Mouse (Mus musculus) thymus, adult 18-20 months (tissue): ENCODE results near the gene Zfx.

Experiments used
- DNase-seq, 2 experiments: peaks; one replicate each; pipeline ENCODE4 v3.0.0; 2022; ENCODE audit warnings: mixed read lengths in 2 of 2

Zfx gene

DNA sequence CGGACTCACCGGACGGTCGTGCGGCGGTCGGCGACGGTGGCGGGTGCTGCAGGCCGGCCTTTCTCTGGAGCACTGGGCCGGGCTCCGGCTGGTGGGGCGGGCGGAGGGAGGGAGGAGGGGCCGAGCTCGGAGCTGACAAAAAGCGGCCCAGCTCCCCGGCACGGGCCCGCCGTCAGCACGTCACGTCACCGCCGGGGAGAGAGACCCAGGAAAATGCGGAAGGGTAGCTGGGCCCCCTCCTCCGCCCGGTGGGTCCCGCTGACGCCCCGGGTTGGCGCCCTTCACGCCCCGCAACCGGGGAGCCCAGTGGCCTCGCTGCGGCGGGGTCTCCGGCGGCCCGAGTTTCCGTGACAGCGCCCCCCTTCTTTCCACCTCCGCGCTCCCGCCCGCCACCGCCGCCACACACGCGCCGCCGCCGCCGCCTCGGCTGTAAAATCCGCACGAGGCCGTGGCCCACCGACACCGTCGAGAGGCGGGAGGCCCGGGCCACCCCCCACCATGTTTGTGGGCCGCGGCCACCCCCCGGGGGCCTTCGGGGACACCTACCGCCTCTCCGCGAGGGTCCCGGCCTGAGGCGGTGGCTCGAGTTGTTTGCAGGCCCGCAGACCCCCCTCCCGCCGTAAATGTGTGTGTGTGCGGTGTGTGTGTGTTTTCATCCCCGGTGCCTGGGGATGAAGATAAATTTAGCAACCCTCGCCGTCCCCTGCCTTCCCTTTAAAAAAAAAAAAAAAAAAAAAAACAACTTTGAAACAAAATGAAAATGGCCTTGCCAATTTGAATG is at the start of gene Zfx:
Gene Zfx, minus strand, starts transcription at position 644 of the 781 bp plus-strand sequence.
- peak; percentile 42 to 53 for DNase-seq

DNA sequence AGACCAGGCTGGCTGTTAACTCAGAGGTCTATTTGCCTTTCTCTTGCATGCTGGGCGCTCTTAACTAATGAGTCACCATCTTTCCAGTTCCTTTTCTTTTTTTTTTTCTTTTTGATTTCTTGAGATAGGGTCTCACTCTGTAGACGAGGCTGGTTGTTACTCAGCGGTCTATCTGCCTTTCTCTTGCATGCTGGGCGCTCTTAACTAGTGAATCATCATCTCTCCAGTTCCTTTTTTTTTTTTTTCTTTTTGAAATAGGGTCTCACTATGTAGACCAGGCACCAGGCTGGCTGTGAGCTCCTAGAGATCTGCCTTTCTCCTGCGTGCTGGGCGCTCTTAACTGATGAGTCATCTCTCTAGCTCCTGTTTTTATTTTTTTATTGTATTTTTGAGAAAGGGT is 45.8 kb upstream of the Zfx start:
- DNase-seq: no peak

DNA sequence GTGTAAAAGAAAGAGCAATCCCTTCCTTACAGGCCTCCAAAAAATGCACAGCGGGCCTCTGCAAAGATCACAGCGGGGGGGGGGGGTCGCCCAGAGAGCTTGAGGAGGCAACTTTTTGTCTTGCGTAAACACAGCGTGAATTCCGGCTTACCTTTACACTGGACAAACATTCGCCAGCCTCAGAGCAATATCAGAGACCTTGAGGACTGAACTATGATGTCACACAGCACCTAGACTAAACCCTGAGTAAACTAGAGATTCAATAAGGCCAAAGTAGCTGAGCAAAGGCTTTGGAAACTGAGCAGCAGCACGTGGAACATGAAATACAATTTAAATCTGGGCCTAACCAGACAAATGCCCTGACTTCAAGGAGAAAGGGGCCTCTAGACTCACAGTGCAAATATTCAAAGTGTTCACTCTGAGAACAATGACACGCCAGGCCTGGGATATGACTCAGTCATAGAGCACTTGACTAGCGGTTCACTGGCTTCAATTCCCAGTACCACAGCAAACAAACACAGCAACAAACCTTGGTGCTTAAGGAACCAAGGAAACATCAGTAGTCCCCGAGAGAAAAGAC is 28.8 kb upstream of the Zfx start:
- DNase-seq: no peak

DNA sequence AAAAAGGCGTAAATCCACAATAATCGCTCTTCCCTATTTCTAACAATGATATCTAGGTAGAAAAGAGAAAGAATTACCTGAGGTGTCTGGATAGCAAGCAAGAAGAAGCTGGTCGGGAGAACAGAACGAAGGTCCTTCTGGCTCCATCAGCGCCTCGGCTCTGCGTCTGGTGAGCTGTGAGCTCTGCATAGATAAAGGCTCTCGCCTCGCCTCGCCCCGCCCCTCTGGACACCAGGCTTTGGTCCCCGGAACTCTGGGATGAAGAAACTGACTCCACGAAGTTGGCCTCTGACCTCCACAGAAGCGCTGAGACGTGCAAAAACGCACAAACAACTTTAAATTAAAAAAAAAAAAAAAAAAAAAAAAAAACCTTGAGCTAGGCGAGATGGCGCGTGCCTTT is 27.0 kb upstream of the Zfx start:
- DNase-seq: no peak

DNA sequence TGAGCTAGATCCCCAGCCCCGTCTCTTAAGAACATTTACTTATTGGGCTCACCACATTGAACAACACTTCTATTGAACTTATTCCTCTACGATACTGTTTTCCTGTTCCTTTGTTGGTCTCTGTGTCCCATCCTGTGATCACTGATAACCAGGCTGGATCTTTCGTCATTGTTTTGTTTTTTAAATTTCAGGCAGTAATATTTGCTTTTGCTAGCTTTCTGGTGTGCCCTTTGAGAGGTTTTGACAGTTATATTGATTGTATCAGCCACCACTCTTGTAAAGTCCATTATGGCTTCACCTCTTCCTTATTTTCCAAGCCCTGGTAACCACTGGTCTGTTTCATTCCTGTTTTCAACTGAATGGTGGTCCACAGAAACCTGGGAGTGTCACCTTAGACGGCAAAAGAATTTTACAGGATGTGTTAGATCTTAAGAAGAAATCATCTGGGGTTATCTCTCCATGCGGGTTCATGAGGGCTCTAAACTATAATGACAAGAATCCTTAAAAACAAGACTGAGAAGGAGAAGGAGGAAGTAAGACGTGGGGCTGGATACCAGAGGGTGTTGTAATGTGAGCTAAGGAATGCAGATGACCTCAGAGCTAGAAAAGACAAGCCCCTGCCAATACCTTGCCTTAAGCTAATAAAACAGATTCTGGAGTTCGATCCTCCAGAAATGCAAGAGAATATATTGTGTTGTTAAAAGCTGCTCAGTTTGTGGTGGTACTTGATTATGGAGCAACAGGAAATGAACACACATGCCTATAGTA is 18.7 kb upstream of the Zfx start:
- DNase-seq: no peak

DNA sequence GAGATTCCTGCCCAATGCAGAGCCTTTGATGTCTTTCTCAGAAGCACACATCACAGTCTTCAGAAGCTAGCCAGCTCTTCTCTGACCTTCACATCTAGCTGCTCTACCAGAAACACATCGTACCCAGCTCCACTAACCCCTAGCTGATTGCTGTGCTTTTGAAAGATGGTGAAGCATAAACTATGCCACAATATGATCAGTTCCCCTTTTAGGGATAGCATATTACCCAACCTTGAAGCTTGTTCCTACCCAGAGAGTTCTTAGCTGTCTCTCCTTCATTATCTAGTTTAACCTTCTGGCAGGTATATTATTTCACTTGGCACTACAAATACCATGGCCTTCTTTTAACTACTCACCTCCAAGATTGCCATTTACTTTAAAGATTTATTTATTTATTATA is 16.6 kb upstream of the Zfx start:
- DNase-seq: no peak

DNA sequence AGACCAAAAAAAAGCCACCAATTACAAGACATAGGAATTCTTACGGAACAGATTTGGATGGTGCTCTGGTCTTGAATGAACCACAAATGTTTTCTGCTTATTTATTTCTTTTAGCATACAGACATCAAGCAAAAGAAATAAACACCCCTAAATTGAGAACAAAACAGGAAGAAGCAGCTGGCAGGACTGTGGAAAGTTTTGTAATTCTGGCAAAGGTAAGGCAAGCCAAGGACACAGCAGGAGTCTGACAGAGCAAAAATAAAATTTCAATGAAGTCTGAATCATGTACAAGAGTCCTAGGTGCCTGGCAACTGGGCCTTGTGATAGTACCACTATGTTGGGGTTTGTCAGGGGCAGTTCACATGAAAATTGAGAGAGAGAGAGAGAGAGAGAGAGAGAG is 14.8 kb upstream of the Zfx start:
- DNase-seq: no peak

DNA sequence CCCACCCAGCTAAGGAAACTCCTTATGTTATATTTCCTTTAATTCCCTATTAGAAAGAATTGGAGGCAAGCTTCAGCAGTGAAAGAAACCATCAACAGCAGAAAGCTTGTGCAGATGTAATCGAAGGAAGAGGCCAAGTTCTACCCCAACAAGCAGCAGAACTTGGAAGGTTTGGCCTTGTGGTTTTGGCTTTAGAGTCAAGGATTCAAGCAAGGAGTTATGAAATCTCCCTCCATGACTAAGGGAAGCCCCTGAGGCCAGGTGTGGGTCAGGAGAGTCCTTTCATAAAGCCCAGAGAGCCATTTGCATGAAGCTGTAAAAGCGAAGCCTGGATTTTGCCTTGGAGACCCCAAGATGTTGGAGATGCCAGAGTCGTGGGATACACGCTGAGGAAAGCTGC is 11.6 kb upstream of the Zfx start:
- no peak for DNase-seq

DNA sequence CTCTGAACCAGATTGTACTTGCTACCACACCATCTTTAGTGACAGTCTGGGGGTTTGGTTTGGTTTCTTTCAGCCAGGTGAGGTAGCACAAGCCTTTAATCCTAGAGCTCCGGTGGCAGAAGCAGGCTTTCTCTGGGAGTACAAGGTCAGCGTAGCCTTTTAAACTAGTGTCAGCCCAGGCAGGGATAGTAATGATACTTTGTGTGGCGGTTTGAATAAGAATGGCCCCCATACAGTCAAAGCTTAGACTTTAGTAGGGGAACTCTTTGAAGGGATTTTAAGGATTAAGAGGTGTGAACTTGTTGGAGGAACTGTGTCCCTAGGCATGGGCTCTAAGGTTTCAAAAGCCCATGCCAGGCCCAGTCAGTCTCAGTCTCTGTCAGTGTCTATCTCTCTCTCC is 10.0 kb upstream of the Zfx start:
- no peak for DNase-seq

DNA sequence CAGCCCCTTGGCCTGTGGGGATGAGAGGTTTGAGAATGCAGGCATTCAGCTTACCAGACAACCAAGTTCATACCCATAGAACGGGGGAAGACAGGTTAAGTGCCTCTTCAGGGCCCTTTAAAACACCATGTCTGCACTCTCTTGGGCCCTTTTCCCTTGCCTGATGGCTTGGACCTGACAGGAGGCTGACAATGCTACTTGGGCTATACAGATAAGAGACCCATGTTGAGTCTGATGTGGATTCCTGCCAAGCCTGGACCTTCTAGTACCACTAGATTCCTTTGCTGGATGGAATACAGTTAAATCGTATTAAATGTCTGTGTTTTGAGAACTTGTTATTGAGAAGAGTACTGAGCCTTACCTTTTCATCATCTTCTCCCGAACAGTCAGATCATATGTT is 8.7 kb upstream of the Zfx start:
- DNase-seq: no peak

DNA sequence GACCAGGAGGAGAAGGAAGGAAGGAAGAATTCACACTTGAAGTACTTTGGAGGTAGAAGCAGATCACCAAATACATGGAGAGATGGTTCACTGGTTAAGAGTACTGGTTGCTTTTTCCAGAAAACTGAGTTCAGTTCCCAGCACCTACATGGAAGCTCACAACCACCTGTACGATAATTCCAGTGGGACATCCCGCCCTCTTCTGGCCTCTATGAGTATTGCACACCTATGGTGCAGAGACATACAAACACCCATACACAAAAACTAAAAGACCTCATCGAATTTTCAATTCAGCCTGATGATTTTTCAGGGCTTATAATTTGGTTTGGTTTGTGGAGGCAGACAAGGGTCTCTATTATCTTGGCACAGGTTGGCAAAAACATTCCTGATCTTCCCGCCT is 6.2 kb upstream of the Zfx start:
- DNase-seq: no peak

DNA sequence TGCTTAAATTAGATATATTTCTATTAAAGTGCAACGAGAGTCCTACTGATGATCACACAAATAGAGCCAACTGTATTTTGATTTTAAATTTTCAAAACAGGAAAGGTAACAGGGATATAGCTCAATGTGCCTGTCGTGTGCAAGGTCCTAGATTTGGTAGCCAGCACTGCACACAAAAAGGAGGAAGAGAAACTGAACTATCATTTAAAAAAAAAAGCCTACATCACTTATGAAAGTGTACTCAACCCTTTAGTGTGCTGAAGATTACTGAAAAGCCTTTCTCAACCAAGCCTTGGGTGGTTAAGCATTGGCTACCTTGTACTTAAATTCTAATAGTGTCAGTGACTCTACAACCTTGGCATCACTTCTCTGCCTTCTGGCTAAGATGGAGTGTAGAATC is 2.4 kb upstream of the Zfx start:
- no peak for DNase-seq

DNA sequence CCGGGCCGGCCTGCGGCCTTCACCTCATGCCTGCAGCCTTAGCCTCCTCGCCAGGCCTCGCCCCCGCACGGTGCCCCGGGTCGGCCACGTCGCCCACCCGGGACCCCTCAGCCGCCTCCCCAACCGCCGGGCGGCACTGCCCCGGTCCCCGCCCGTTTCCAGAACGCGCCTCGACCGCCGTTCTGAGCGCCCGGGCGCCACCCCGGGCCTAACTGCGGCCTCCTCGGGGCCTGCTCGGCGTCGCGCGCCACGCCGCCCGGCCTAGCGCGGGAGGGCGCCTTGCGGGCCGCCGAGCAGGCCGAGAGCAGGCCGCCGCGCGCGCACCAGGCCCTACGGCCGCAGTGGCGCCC is 818 bp downstream of the Zfx start:
- no peak for DNase-seq

DNA sequence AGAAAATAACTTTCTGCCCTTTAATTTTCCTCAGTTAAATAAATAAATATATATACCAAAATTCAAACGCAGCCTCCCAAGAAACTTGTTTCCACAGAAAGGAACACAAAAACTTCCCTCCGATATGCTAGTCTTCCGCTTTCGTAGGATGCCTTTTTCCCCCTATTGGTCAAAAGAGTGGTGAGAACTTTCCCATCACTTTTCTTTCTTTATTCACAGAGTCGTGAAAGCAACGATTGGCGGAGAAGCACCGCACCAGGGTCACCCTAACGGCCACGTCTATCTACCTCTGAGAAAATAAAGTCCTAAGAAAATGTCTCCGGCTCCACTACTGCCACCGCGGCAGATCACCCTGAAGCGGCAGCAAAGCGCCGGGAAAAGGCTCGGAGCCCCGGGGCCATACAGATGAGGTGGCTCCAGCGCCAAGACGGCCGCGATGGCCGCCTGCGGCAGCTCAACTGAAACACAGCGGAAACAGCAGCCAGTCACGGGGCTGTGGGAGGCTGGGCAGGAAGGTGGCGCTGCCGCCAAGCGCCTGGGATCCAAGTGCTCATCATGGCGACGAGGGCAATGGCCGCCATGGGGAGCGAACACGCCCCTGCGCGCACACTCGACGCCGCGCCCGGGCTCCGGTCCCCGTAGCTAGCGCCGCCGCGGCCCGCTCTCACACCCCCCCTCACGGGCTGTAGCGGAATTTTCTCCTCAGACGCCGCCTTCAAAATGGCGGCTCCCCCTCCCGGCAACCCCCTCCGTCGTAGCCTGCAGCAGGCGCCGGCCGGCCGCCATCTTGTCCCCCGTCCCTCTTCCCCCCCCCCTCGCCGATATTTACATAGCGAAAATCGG is 1.4 kb downstream of the Zfx start:
- peak; percentile 68 to 80 for DNase-seq

DNA sequence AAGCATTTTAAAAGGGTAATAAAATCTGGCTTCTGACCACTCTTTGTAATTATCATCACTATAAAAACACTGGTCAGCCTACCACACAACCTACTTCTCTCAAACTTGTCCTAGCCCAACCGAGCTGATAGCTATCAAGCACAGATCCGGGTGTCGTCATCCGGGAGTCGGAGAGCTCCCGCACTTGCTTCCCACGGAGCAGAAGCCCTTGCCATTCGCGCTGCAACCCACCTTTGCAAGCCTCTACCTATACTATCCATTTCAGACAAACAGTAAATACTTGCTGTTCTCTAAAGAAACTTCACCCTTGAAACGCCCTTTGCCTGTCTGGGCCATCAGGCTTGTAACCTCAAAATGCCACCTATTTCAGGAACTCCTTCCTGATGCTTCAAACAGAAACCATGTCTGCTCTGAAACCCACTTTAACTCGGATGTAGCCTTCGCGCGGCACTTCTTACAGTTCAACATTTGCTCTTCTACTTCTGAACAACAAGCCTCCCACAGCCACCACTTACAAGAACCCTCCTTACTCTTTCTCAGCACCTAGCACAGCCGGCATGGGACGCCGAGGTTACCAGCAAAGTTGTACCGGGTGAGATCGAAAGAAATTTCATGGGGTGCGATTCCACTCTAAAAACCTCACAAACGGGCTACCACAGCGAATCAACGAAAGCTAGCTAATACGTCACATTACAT is 2.2 kb downstream of the Zfx start:
- DNase-seq: peak; percentile 2 to 5

DNA sequence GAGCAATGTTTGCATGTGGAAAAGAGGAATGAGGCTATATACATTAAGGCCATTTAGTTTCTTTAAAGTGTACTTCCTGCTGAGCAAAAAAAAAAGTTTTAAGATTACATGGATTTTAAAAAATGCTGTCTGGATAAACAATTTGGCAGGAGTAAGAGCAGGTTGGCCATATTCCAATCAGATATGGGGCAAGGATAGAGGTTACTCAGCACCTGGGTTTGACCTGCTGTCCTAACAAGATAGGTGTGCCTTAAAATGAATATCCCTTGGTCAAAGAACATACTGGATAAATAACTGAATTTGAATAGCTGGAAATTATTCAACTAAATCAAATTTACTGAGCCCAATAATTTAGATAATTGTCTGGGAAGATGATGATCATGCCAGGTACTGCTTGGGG is 5.2 kb downstream of the Zfx start:
- no peak for DNase-seq

DNA sequence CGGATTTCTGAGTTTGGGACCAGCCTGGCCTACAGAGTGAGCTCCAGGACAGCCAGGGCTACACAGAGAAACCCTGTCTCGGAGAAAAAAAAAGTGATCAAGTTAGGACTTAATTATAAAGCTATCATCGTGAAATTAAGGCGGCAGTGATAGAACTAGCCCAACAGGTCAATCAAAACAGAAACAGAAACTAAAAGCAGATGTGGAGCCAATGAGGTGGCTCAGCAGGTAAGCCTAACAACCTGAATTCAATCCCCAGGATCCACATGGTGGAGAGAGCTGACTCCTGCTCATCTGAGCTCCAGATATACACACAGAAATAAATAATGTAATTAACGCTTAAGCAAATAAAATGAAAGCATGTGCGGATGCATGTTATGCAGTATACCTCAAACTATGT is 7.6 kb downstream of the Zfx start:
- DNase-seq: no peak

DNA sequence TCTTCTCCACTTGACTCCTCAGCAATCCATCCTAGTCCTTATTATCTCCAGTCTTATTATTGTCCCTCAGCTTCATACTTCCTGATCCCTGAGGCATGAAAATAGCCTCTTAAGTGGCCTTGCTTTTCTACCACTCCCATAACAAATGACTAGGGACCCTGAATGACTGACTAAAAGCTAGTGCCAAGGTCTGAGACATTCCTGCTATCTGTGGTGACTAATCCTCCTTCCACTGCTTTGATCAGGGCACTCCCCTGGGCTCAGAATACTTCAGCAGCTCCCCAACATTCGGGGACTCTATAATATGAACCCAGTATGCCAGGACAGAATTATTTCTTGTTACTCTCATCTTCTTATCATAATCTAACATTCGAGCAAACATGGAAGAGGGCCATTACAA is 17.5 kb downstream of the Zfx start:
- DNase-seq: no peak

DNA sequence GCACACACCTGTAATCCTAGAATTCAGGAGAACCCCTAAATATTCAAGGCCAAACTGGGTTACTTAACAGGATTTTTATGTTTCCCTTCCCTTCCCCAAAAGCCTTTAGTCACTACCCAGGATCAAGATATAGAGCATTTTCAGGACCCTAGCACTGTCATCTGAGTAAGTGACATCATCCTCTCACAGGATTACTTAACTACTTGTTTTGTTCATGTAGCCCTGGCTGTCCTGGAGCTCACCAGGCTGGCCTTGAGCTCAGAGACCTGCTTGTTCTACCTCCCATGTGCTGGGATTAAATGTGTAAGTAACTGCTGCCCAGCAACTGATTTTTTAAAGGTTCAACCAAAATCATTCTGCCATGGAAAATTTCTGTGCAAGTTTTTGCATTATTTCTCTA is 20.6 kb downstream of the Zfx start:
- DNase-seq: no peak

DNA sequence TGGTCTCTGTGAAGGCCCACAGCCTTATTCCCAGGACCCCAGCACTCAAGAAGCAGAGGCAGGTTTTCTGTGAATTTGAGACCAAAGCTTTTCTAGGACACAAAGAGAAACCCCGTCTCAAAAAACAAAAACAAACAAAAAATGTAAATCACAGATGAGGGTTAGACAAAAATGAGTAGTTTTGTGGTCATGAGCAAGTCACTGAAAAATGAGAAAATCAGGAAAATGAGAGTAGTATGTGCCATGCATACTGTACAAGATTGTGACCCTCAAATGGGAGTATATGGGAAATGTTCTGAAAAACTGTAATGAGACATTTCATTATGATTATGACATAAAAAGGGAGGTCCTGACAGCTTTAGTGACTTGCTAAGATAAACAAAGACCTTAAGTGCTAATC is 22.9 kb downstream of the Zfx start:
- no peak for DNase-seq

DNA sequence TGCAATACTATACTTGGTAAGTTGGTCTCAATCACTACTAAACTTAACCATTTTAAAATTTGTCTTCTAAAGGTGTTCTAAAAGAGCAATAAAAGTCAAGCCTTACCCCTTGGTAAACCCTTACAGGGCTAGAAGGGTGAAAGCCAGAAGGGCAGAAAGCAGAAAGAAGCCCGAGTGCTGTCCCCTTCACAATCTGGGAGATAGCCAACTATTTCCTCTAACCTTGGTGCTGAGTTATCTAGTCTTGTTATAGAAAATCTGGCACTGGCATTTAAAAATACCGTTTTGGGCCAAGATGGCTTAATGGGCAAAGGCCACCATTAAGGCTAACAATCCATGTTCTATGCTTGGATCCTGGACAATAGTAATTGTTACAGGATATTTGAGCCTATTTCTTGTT is 32.5 kb downstream of the Zfx start:
- DNase-seq: no peak

DNA sequence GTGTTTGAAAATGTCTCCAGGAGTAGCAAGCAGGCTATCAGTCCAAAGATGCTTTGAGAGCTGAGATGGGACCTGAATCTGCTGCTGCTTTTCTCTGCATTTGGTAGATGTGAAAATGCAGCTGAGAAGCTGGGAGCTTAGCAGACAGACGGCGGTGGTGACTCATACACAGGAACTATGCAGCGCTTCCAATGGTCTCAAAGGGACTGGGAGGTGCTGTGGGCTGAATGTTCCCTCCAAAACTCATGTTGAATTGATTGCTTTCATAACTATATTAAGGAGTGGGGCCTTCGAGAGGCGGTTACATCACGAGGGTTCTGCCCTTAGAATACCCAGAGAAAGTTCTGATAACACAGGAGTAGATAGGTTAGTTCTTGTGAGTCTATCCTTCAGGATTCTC is 62.3 kb downstream of the Zfx start:
- DNase-seq: no peak

DNA sequence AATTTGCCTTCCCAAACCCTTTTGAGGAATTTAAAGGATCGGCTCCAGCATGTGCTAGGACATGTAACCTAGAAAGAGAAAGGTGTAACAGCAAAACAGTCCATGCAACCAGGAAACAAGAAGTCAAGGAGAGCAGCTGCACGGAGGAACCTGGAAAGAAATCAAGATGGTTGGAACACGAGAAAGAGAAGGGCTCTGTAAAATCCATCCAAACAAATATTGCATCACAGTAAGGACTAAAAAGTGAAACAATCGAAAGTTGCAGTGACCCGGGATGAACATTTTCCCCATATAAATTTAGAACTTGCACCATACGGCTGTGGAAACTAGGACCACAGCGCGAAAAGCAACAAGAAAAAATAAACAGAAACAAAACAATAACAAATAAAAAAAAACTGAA is 62.8 kb downstream of the Zfx start:
- no peak for DNase-seq
